Mouse (Mus musculus): ENCODE results near the gene Fstl3.

DNA sequence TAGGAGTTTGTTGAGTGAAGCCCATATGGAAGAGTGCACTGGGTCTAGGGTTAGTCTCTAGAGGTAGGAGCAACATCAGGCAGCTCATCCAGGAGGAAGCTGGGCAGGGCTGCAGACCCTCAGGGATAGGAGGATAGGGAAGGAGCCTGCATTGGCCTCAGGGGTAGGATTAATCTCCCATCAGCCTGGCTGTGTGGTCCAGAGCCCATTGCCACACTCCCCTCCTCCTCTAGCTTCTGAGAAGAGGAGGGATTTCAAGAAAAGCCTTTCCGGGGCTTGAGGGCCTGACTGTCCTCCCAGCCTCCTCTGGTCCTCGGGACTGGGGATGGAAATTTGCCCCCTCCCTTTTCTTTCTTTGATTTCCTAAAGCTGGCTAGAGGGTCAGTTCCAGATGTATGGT is 2.1 kb downstream of the Fstl3 start:
- no peak for TF ChIP-seq POLR2A (IDR thresholded peaks at IDR 0.05; ENCODE audit: borderline replicate concordance, low read depth, low read length)
- TF ChIP-seq CTCF (IDR thresholded peaks at IDR 0.05; ENCODE audit: low read depth, low read length) = no peak
